9 mouse cellular contexts compared by ENCODE assay signal in genomic region chr5:92498661-92499060, GRCm38 (mm10). TPM values are rescaled to one million over a fixed set of nuclear protein-coding genes. Genes with fewer than 3 reads are reported as not detected.
A peak's percentile ranks its signal among the peaks of the same experiment; 100 is the strongest.
DNase-seq lines count a peak whose midpoint lies in the region; ATAC-seq lines count a peak whose summit lies in the region.
"Had no signal": no experiment of that assay in that cellular context is flagged by ENCODE, and none has a peak within 500 bp of the region (broad histone marks: within the 10 kb centered on the region; RNA-seq: fewer than 3 reads in every experiment).

No protein-coding gene starts in this region.

- no peaks in the 10 kb centered on the region for H3K36me3 ChIP-seq in forebrain, embryonic 11.5 days (ENCODE audit: control insufficient read depth, insufficient read depth, low read length)
- no peaks in the 10 kb centered on the region for H3K36me3 ChIP-seq in forebrain, embryonic 10.5 days (replicated peaks)
- H3K36me3 ChIP-seq in forebrain, embryonic 14.5 days (ENCODE audit: control insufficient read depth, insufficient read depth, low read length) = 0 out of 2 replicates have a peak, but pooled peaks cover 3% of the 10 kb centered on the region
- H3K36me3 ChIP-seq in hindbrain, embryonic 15.5 days = no peaks in the 10 kb centered on the region
- H3K36me3 ChIP-seq in lung, embryonic 15.5 days = no peaks in the 10 kb centered on the region
- H3K36me3 ChIP-seq in stomach, embryonic 14.5 days (ENCODE audit: control insufficient read depth, insufficient read depth, low read length) = no peaks in the 10 kb centered on the region
- H3K36me3 ChIP-seq: embryonic facial prominence, embryonic 15.5 days had no signal

- no peak for DNase-seq in forebrain, embryonic 11.5 days (ENCODE audit: low spot score)
- no peak for DNase-seq in forebrain, embryonic 10.5 days (ENCODE audit: extremely low spot score, low spot score)
- peak; percentile 76 for DNase-seq in Muller cell, postnatal 12 days (ENCODE audit: inconsistent ontology term)
- DNase-seq in forebrain, embryonic 14.5 days (ENCODE audit: low spot score) = peak; percentile 70
- no peak for DNase-seq in left cerebral cortex, adult 8-10 months (ENCODE audit: low spot score in 2 of 2)

- H3K27ac ChIP-seq in forebrain, embryonic 11.5 days (ENCODE audit: low read depth, low read length) = no peak overlapping the region
- no peak overlapping the region for H3K27ac ChIP-seq in forebrain, embryonic 10.5 days
- peak overlapping the region; percentile 39 for H3K27ac ChIP-seq in forebrain, embryonic 14.5 days (ENCODE audit: low read depth, low read length)
- H3K27ac ChIP-seq in hindbrain, embryonic 15.5 days (replicated peaks) = 0 out of 2 replicates have a peak overlapping the region, but pooled peaks have one; percentile 52
- 0 out of 2 replicates have a peak overlapping the region, but pooled peaks have one; percentile 39 for H3K27ac ChIP-seq in lung, embryonic 15.5 days
- peak overlapping the region; percentile 56; the same call in 1 of the 2 replicates for H3K27ac ChIP-seq in stomach, embryonic 14.5 days (ENCODE audit: low read length)
- H3K27ac ChIP-seq: embryonic facial prominence, embryonic 15.5 days had no signal

- H3K4me2 ChIP-seq in forebrain, embryonic 11.5 days (ENCODE audit: low read depth, low read length, severe bottlenecking) = no peak overlapping the region
- H3K4me2 ChIP-seq in forebrain, embryonic 14.5 days (ENCODE audit: low read length) = no peak overlapping the region
- H3K4me2 ChIP-seq in hindbrain, embryonic 15.5 days = no peak overlapping the region
- no peak overlapping the region for H3K4me2 ChIP-seq in lung, embryonic 15.5 days
- no peak overlapping the region for H3K4me2 ChIP-seq in stomach, embryonic 14.5 days (replicated peaks; ENCODE audit: low read depth, low read length)
- H3K4me2 ChIP-seq: embryonic facial prominence, embryonic 15.5 days had no signal

- no peak overlapping the region for H3K4me3 ChIP-seq in forebrain, embryonic 11.5 days (ENCODE audit: low read depth, low read length)
- no peak overlapping the region for H3K4me3 ChIP-seq in forebrain, embryonic 10.5 days
- no peak overlapping the region for H3K4me3 ChIP-seq in forebrain, embryonic 14.5 days (ENCODE audit: low read depth, low read length)
- H3K4me3 ChIP-seq in hindbrain, embryonic 15.5 days = no peak overlapping the region
- H3K4me3 ChIP-seq in lung, embryonic 15.5 days = no peak overlapping the region
- H3K4me3 ChIP-seq in stomach, embryonic 14.5 days (ENCODE audit: low read depth, low read length) = no peak overlapping the region
- H3K4me3 ChIP-seq: embryonic facial prominence, embryonic 15.5 days had no signal

- H3K9ac ChIP-seq in forebrain, embryonic 11.5 days (ENCODE audit: low read length) = no peak overlapping the region
- no peak overlapping the region for H3K9ac ChIP-seq in forebrain, embryonic 14.5 days (ENCODE audit: low read length)
- no peak overlapping the region for H3K9ac ChIP-seq in hindbrain, embryonic 15.5 days
- H3K9ac ChIP-seq in lung, embryonic 15.5 days = no peak overlapping the region
- H3K9ac ChIP-seq in stomach, embryonic 14.5 days (replicated peaks; ENCODE audit: low read depth, low read length) = no peak overlapping the region
- H3K9ac ChIP-seq: embryonic facial prominence, embryonic 15.5 days had no signal

- 0 out of 2 replicates have a peak, but pooled peaks have one; percentile 11 for ATAC-seq in forebrain, embryonic 11.5 days (replicated peaks; ENCODE audit: low FRiP score)
- ATAC-seq in forebrain, embryonic 14.5 days = peak; percentile 58
- ATAC-seq in hindbrain, embryonic 15.5 days (ENCODE audit: low FRiP score, low read depth) = peak; percentile 46
- ATAC-seq in lung, embryonic 15.5 days (ENCODE audit: borderline replicate concordance, extremely low read depth, low FRiP score, low TSS enrichment) = peak; percentile 81; the same call in 1 of the 2 replicates
- ATAC-seq in stomach, embryonic 14.5 days (ENCODE audit: insufficient number of reproducible peaks, insufficient read depth, low FRiP score, low read depth) = peak; percentile 67; the same call in 1 of the 2 replicates

- H3K27me3 ChIP-seq in forebrain, embryonic 11.5 days (ENCODE audit: control insufficient read depth, insufficient read depth, low read length) = no peaks in the 10 kb centered on the region
- no peaks in the 10 kb centered on the region for H3K27me3 ChIP-seq in forebrain, embryonic 10.5 days (ENCODE audit: poor library complexity, severe bottlenecking)
- no peaks in the 10 kb centered on the region for H3K27me3 ChIP-seq in forebrain, embryonic 14.5 days (replicated peaks; ENCODE audit: control insufficient read depth, insufficient read depth, low read length)
- no peaks in the 10 kb centered on the region for H3K27me3 ChIP-seq in hindbrain, embryonic 15.5 days
- H3K27me3 ChIP-seq in lung, embryonic 15.5 days = no peaks in the 10 kb centered on the region
- no peaks in the 10 kb centered on the region for H3K27me3 ChIP-seq in stomach, embryonic 14.5 days (ENCODE audit: control insufficient read depth, insufficient read depth, low read length)
- H3K27me3 ChIP-seq: embryonic facial prominence, embryonic 15.5 days had no signal

- no peaks in the 10 kb centered on the region for H3K4me1 ChIP-seq in forebrain, embryonic 11.5 days (replicated peaks; ENCODE audit: control insufficient read depth, insufficient read depth, low read length)
- H3K4me1 ChIP-seq in forebrain, embryonic 10.5 days = peaks cover 42% of the 10 kb centered on the region
- H3K4me1 ChIP-seq in forebrain, embryonic 14.5 days (ENCODE audit: control insufficient read depth, insufficient read depth, low read length) = peaks cover 24% of the 10 kb centered on the region
- H3K4me1 ChIP-seq in hindbrain, embryonic 15.5 days (replicated peaks) = peaks cover 44% of the 10 kb centered on the region
- peaks cover 50% of the 10 kb centered on the region for H3K4me1 ChIP-seq in lung, embryonic 15.5 days
- peaks cover 35% of the 10 kb centered on the region for H3K4me1 ChIP-seq in stomach, embryonic 14.5 days (ENCODE audit: control insufficient read depth, insufficient read depth, low read length)

- WGBS in forebrain, embryonic 11.5 days = 72% methylated on average over 5 of the region's 5 CpGs
- 74% methylated on average over 5 of the region's 5 CpGs for WGBS in forebrain, embryonic 10.5 days
- WGBS in forebrain, embryonic 14.5 days = 46% methylated on average over 5 of the region's 5 CpGs
- WGBS in hindbrain, embryonic 15.5 days = 15% methylated on average over 5 of the region's 5 CpGs
- 27% methylated on average over 5 of the region's 5 CpGs for WGBS in lung, embryonic 15.5 days
- 21% methylated on average over 5 of the region's 5 CpGs for WGBS in stomach, embryonic 14.5 days

- no peaks in the 10 kb centered on the region for H3K9me3 ChIP-seq in forebrain, embryonic 11.5 days (ENCODE audit: control insufficient read depth, low read length)
- H3K9me3 ChIP-seq in forebrain, embryonic 10.5 days = no peaks in the 10 kb centered on the region
- H3K9me3 ChIP-seq in forebrain, embryonic 14.5 days (replicated peaks; ENCODE audit: control insufficient read depth, low read length) = no peaks in the 10 kb centered on the region
- H3K9me3 ChIP-seq in hindbrain, embryonic 15.5 days = no peaks in the 10 kb centered on the region
- H3K9me3 ChIP-seq in lung, embryonic 15.5 days = no peaks in the 10 kb centered on the region
- H3K9me3 ChIP-seq in stomach, embryonic 14.5 days (ENCODE audit: control insufficient read depth, low read depth, low read length) = no peaks in the 10 kb centered on the region
- H3K9me3 ChIP-seq: embryonic facial prominence, embryonic 15.5 days had no signal

RNA-seq across cellular contexts. Expression of gene Scarb2, which starts 8.0 kb away (rescaled TPM):
- 10.4 and 10.5 TPM in 2 replicates for polyA plus RNA-seq in forebrain, embryonic 11.5 days (2014; fragmentation: Nextera tagmentation; extraction: Ambion mirVana)
- polyA plus RNA-seq in forebrain, embryonic 10.5 days (2016; fragmentation: Nextera tagmentation; extraction: Ambion mirVana) = 7.8 and 9.7 TPM in 2 replicates
- polyA plus RNA-seq in forebrain, embryonic 14.5 days (2014; fragmentation: Nextera tagmentation; extraction: Ambion mirVana) = 23.9 and 26.0 TPM in 2 replicates
- polyA plus RNA-seq in hindbrain, embryonic 15.5 days (2015; fragmentation: Nextera tagmentation; extraction: Ambion mirVana) = 20.3 and 21.4 TPM in 2 replicates
- polyA plus RNA-seq in lung, embryonic 15.5 days (2015; fragmentation: Nextera tagmentation; extraction: Ambion mirVana) = 15.9 and 17.2 TPM in 2 replicates
- 13.0 and 13.1 TPM in 2 replicates for polyA plus RNA-seq in stomach, embryonic 14.5 days (2014; fragmentation: Nextera tagmentation; extraction: Ambion mirVana)
- total RNA-seq in left cerebral cortex, adult 8-10 months (2022) = 100 to 1,000 TPM in 3 of 4 experiments, 10 to 100 TPM in 1; 97.5 to 104 (median 102) TPM

RNA-seq across cellular contexts. Expression of gene Fam47e, which starts 56.2 kb away (rescaled TPM):
- not detected in 2 replicates for polyA plus RNA-seq in forebrain, embryonic 11.5 days (2014; fragmentation: Nextera tagmentation; extraction: Ambion mirVana)
- polyA plus RNA-seq in forebrain, embryonic 10.5 days (2016; fragmentation: Nextera tagmentation; extraction: Ambion mirVana) = not detected in 2 replicates
- polyA plus RNA-seq in forebrain, embryonic 14.5 days (2014; fragmentation: Nextera tagmentation; extraction: Ambion mirVana) = 0.63 and 0.66 TPM in 2 replicates
- 0.90 and 1.7 TPM in 2 replicates for polyA plus RNA-seq in hindbrain, embryonic 15.5 days (2015; fragmentation: Nextera tagmentation; extraction: Ambion mirVana)
- polyA plus RNA-seq in lung, embryonic 15.5 days (2015; fragmentation: Nextera tagmentation; extraction: Ambion mirVana) = 1.2 and 1.8 TPM in 2 replicates
- 0.62 TPM in 1 of 2 replicates, not detected in the other for polyA plus RNA-seq in stomach, embryonic 14.5 days (2014; fragmentation: Nextera tagmentation; extraction: Ambion mirVana)
- 1 to 10 TPM in 1 of 4 experiments, under 1 TPM in 2, not detected in 1; 0.63 to 1.0 (median 0.68) TPM for total RNA-seq in left cerebral cortex, adult 8-10 months (2022)

Comparison
In these comparisons a context has a peak if more than half of its experiments do, and no peak if none do; other contexts are left out.
1. DNase-seq: peak in Muller cell, postnatal 12 days (single experiment) and forebrain, embryonic 14.5 days (single experiment); none in forebrain, embryonic 11.5 days (single experiment), forebrain, embryonic 10.5 days (single experiment) and left cerebral cortex, adult 8-10 months (0 of 2).
2. H3K27ac ChIP-seq: peak in forebrain, embryonic 14.5 days (single experiment), hindbrain, embryonic 15.5 days (single experiment), lung, embryonic 15.5 days (single experiment) and stomach, embryonic 14.5 days (single experiment); none in forebrain, embryonic 11.5 days (single experiment) and forebrain, embryonic 10.5 days (single experiment).
3. ATAC-seq: peak in every context shown above with its lines; median percentile 81 in lung, embryonic 15.5 days; 67 in stomach, embryonic 14.5 days; 58 in forebrain, embryonic 14.5 days; 46 in hindbrain, embryonic 15.5 days; 11 in forebrain, embryonic 11.5 days.